Mouse (Mus musculus) bone marrow macrophage, adult 2 months (primary cell): ENCODE measurements at regions not wholly inside any gene's neighbourhood (a gene's known extent, or its start where the extent isn't known, plus 50 kb on each side); places are given as distances from the start of the nearest gene placed in this dataset.

ENCODE experiments used
- CTCF ChIP-seq: IDR thresholded peaks from 2 replicates; pipeline ENCODE4 v1.5.1; 2012; ENCODE audit warnings: low read depth, mild to moderate bottlenecking, low read length, moderate library complexity
- POLR2A ChIP-seq: IDR thresholded peaks from 2 replicates; pipeline ENCODE4 v1.6.1; 2012; ENCODE audit warnings: mild to moderate bottlenecking, low read depth, low read length, borderline replicate concordance

DNA sequence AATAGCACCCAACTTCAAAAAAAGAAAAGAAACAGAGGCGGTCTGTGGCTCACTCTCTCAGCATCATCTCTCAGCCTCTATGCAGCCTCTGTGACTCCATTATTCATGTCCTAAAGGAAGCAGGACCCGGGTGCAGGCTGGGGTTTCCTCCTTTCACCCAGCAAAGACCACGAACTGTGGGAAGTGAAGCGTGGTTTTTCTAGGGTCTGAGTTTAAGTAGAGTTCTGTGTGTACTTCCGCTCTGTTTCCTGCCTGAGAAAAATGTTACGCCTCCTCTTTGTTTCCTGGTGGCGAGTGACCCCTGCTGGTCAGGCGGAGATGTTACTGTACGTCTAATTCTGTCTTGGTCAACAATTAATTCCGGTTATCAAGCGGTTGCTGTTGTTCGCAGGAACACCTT lies 366.9 kb downstream of the Rapgef2 start:
- TF ChIP-seq CTCF = peak; percentile 65
- TF ChIP-seq POLR2A = no peak
